Mouse (Mus musculus): ENCODE measurements around the gene Klhl7.
A peak's percentile ranks its signal among the peaks of the same experiment; 100 is the strongest.

Klhl7 gene

GRCm38 (mm10) chr5:24167263-24167662 is 66.9 kb downstream of the Klhl7 start:
- TF ChIP-seq NANOG (IDR thresholded peaks at IDR 0.05; ENCODE audit: borderline replicate concordance, low read length) (no peak), CTCF (conservative IDR thresholded peaks at IDR 0.05; ENCODE audit: low read length) (peak; percentile 28), POU5F1 (IDR thresholded peaks at IDR 0.05; ENCODE audit: borderline replicate concordance, low read length) (no peak)

GRCm38 (mm10) chr5:24169881-24170280 is 69.5 kb downstream of the Klhl7 start:
- Histone ChIP-seq H3K36me3 (ENCODE audit: insufficient read depth, low read length) (peaks cover 33% of the 10 kb centered on the region), H3K9me3 (ENCODE audit: low read length) (no peaks in the 10 kb centered on the region), H3K27me3 (ENCODE audit: insufficient read depth, low read length) (no peaks in the 10 kb centered on the region), H3K4me3 (replicated peaks; ENCODE audit: low read length) (peak overlapping the region; percentile 60), H3K4me1 (replicated peaks; ENCODE audit: low read depth, low read length) (peaks cover 76% of the 10 kb centered on the region)
- no peak for TF ChIP-seq POU5F1 (IDR thresholded peaks at IDR 0.05; ENCODE audit: borderline replicate concordance, low read length)
- peak; percentile 49; the same call in 1 of the 2 replicates for TF ChIP-seq NANOG (IDR thresholded peaks at IDR 0.05; ENCODE audit: borderline replicate concordance, low read length)
- no peak for TF ChIP-seq CTCF (conservative IDR thresholded peaks at IDR 0.05; ENCODE audit: low read length)

More at GRCm38 (mm10) chr5:24167263-24167662, 66.9 kb downstream of the Klhl7 start:
- Histone ChIP-seq H3K9me3 (ENCODE audit: low read length) (no peaks in the 10 kb centered on the region), H3K4me3 (replicated peaks; ENCODE audit: low read length) (no peak overlapping the region), H3K27me3 (ENCODE audit: insufficient read depth, low read length) (no peaks in the 10 kb centered on the region), H3K36me3 (ENCODE audit: insufficient read depth, low read length) (peaks cover 33% of the 10 kb centered on the region), H3K4me1 (replicated peaks; ENCODE audit: low read depth, low read length) (peaks cover 64% of the 10 kb centered on the region)

DNA sequence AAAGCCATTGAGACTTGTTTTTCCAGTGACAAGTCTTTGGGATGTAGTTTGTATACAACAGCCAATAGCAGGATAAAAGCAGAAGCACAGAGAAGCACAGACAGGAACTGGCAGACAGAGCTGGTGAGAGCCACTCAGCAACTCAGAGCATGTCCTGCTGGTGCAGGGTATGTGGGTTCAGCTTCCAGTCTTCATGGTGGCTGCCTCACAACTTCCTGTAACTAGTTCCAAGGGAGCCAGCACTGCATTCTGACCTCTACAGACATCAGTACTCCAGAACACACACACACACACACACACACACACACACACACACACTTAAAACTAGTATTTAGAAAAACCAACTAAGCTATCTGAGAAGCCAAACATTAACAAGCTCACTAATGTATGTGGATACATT is 71.7 kb downstream of the Klhl7 start:
- Histone ChIP-seq H3K36me3 (ENCODE audit: insufficient read depth, low read length) (peaks cover 51% of the 10 kb centered on the region), H3K27me3 (ENCODE audit: insufficient read depth, low read length) (no peaks in the 10 kb centered on the region), H3K4me1 (replicated peaks; ENCODE audit: low read depth, low read length) (peaks cover 87% of the 10 kb centered on the region), H3K4me3 (replicated peaks; ENCODE audit: low read length) (0 out of 2 replicates have a peak overlapping the region, but pooled peaks have one; percentile 29), H3K9me3 (ENCODE audit: low read length) (no peaks in the 10 kb centered on the region)
- no peak for TF ChIP-seq CTCF (conservative IDR thresholded peaks at IDR 0.05; ENCODE audit: low read length)
- no peak for TF ChIP-seq POU5F1 (IDR thresholded peaks at IDR 0.05; ENCODE audit: borderline replicate concordance, low read length)
- no peak for TF ChIP-seq NANOG (IDR thresholded peaks at IDR 0.05; ENCODE audit: borderline replicate concordance, low read length)

DNA sequence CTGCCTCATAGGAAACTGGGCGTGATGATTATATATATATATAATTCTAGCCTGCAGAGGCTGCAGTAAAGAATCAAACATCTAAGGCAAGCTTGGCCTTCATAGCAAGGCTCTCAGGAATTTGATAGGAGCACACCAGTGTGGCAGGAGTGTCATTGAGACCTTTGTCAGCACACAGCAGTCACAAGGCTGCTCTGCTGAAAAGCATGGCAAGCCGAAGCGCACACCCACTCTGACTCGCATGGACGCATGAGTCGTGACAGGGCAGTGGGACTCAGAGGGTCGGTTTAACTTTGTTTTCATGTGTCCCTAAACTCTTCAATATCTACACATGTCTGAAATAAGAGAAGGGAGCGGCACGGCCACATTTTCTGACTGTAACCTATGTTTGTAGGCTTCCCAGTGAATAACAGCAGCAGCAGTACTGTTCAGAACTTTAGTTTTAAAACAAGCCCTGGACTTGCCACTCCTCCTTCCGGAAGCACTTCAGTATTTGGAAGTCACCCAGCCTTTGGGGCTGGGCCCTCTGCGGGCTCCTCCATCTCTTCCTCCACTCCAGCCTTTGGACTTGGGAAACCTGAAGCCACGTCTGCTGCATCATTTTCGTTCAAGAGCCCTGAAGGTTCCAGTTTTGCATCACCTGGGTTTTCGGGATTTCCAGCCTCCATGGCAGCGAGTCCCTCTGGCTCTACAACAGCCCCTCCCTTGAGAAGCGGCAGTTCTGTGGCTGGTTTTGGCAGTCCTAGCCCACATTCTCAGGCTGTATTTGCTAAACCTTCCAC is 81.3 kb downstream of the Klhl7 start:
- Histone ChIP-seq H3K9me3 (ENCODE audit: low read length) (peaks cover 1% of the 10 kb centered on the region), H3K36me3 (ENCODE audit: insufficient read depth, low read length) (peaks cover 61% of the 10 kb centered on the region), H3K4me3 (replicated peaks; ENCODE audit: low read length) (peak overlapping the region; percentile 61), H3K4me1 (replicated peaks; ENCODE audit: low read depth, low read length) (peaks cover 55% of the 10 kb centered on the region), H3K27me3 (ENCODE audit: insufficient read depth, low read length) (no peaks in the 10 kb centered on the region)
- TF ChIP-seq NANOG (IDR thresholded peaks at IDR 0.05; ENCODE audit: borderline replicate concordance, low read length) (no peak), POU5F1 (IDR thresholded peaks at IDR 0.05; ENCODE audit: borderline replicate concordance, low read length) (no peak), CTCF (conservative IDR thresholded peaks at IDR 0.05; ENCODE audit: low read length) (no peak)

DNA sequence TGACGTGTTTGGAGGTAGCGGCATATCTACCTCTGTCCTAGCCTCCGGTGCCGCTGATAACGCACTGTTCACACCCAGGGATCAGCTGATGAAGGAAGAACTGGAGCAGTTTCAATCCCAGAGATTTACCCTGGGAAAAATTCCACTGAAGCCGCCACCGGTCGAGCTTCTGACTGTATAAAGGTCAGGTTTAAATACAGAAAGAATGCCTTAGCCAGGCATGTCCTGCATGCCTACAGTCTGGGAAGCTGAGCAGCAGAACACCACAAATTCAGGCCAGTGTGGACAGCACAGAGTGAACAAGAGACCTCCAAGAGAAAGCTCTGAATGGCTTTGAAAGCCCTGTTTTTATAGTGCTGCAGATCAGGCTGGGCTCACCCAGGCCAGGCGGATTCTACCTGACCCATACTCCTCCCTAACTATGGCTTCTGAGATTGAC is 81.9 kb downstream of the Klhl7 start:
- no peaks in the 10 kb centered on the region for H3K27me3 ChIP-seq (ENCODE audit: insufficient read depth, low read length)
- peaks cover 49% of the 10 kb centered on the region for H3K4me1 ChIP-seq (replicated peaks; ENCODE audit: low read depth, low read length)
- H3K9me3 ChIP-seq (ENCODE audit: low read length), result peaks cover 7% of the 10 kb centered on the region
- no peak for TF ChIP-seq CTCF (conservative IDR thresholded peaks at IDR 0.05; ENCODE audit: low read length)
- H3K36me3 ChIP-seq (ENCODE audit: insufficient read depth, low read length), result peaks cover 55% of the 10 kb centered on the region
- H3K4me3 ChIP-seq (replicated peaks; ENCODE audit: low read length), result peak overlapping the region; percentile 61

DNA sequence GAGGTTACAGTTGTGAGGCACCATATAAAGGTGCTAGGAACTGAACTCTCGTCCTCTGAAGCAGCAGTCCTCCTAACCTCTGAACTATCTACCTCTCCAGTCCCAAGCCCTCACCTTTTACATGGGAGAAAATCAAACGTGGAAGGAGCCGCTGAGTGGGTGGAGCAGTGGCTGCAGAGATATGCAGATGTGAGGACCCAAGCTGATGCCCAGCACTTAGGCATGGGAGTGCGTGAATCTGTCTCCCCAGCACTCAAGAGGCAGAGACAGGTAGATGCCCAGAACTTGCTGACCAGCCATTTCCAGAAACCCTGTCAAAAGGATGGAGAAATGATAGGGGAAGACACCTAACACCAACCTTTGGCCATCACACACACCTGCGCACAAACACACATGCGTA is 82.7 kb downstream of the Klhl7 start:
- TF ChIP-seq NANOG (IDR thresholded peaks at IDR 0.05; ENCODE audit: borderline replicate concordance, low read length) (no peak), CTCF (conservative IDR thresholded peaks at IDR 0.05; ENCODE audit: low read length) (no peak), POU5F1 (IDR thresholded peaks at IDR 0.05; ENCODE audit: borderline replicate concordance, low read length) (no peak)
- H3K27me3 ChIP-seq (ENCODE audit: insufficient read depth, low read length), result no peaks in the 10 kb centered on the region
- peaks cover 10% of the 10 kb centered on the region for H3K9me3 ChIP-seq (ENCODE audit: low read length)
- H3K4me1 ChIP-seq (replicated peaks; ENCODE audit: low read depth, low read length), result peaks cover 49% of the 10 kb centered on the region
- H3K36me3 ChIP-seq (ENCODE audit: insufficient read depth, low read length), result peaks cover 47% of the 10 kb centered on the region
- H3K4me3 ChIP-seq (replicated peaks; ENCODE audit: low read length), result no peak overlapping the region

DNA sequence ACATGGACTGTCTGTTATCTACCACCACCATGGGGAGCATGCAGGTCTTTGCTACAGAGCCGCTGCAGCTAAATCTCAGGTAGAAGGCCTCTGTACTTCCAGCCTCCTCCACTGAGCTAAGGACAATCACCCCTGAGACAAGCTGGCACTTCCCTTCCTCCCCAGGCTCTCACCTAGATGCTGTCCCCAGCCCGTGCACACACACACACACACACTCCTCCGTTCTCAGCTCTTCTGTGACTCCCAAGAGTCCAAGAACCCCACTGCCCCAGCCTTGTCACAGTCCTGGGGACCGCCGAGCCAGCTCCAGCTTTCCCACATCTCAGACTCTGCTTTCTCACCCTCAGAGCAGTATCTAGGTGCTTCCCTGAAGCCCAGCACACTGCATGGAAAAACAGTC is 83.6 kb downstream of the Klhl7 start:
- Histone ChIP-seq H3K9me3 (ENCODE audit: low read length) (peaks cover 10% of the 10 kb centered on the region), H3K4me3 (replicated peaks; ENCODE audit: low read length) (no peak overlapping the region), H3K36me3 (ENCODE audit: insufficient read depth, low read length) (peaks cover 44% of the 10 kb centered on the region), H3K4me1 (replicated peaks; ENCODE audit: low read depth, low read length) (peaks cover 49% of the 10 kb centered on the region), H3K27me3 (ENCODE audit: insufficient read depth, low read length) (no peaks in the 10 kb centered on the region)
- TF ChIP-seq NANOG (IDR thresholded peaks at IDR 0.05; ENCODE audit: borderline replicate concordance, low read length) (no peak), POU5F1 (IDR thresholded peaks at IDR 0.05; ENCODE audit: borderline replicate concordance, low read length) (no peak), CTCF (conservative IDR thresholded peaks at IDR 0.05; ENCODE audit: low read length) (no peak)

DNA sequence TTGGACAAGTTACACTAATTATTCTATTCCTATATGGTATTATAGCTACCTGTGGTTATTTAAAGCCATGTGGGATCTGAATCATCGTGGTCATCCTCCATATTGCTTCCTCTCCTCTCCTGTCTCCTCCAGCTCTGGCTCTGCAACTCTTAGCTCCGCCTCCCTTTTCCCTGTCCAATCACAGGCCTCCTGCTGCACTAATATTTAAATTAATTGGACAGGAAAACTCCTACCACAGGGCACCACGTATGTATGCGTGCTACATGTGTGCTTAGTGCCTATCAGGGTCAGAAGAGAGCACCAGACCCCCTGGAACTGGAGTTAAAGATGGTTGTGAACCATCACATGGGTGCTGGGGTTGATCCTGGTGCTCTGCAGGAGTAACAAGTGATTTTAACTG is 88.1 kb downstream of the Klhl7 start:
- H3K9me3 ChIP-seq (ENCODE audit: low read length), result peaks cover 10% of the 10 kb centered on the region
- H3K4me1 ChIP-seq (replicated peaks; ENCODE audit: low read depth, low read length), result peaks cover 20% of the 10 kb centered on the region
- 0 out of 2 replicates have a peak overlapping the region, but pooled peaks have one; percentile 4 for H3K4me3 ChIP-seq (replicated peaks; ENCODE audit: low read length)
- peaks cover 9% of the 10 kb centered on the region for H3K36me3 ChIP-seq (ENCODE audit: insufficient read depth, low read length)
- TF ChIP-seq CTCF (conservative IDR thresholded peaks at IDR 0.05; ENCODE audit: low read length), result no peak
- no peak for TF ChIP-seq NANOG (IDR thresholded peaks at IDR 0.05; ENCODE audit: borderline replicate concordance, low read length)
- TF ChIP-seq POU5F1 (IDR thresholded peaks at IDR 0.05; ENCODE audit: borderline replicate concordance, low read length), result no peak
- no peaks in the 10 kb centered on the region for H3K27me3 ChIP-seq (ENCODE audit: insufficient read depth, low read length)

All from E14TG2a.4 (cell line).